Mouse (Mus musculus): ENCODE measurements at regions not wholly inside any gene's neighbourhood (a gene's known extent, or its start where the extent isn't known, plus 50 kb on each side); places are given as distances from the start of the nearest gene placed in this dataset.

- 75% methylated on average over 2 of the region's 2 CpGs for WGBS
These were observed 143.2 kb downstream of the Zbtb18 start for GRCm38 (mm10) chr1:177585320-177585719.

GRCm38 (mm10) chr1:177589034-177589433, 140.6 kb upstream of the 1700016C15Rik start:
- no peak overlapping the region for H3K9ac ChIP-seq (ENCODE audit: low read length)
- H3K4me3 ChIP-seq (replicated peaks; ENCODE audit: low read length): no peak overlapping the region
- H3K36me3 ChIP-seq (ENCODE audit: control insufficient read depth, insufficient read depth, low read length): no peaks in the 10 kb centered on the region
- ATAC-seq (ENCODE audit: insufficient read depth, low FRiP score): no peak
- no peaks in the 10 kb centered on the region for H3K9me3 ChIP-seq (replicated peaks; ENCODE audit: control insufficient read depth, low read length)
- H3K27me3 ChIP-seq (ENCODE audit: control insufficient read depth, insufficient read depth, low read length): no peaks in the 10 kb centered on the region
- H3K27ac ChIP-seq (ENCODE audit: low read length): no peak overlapping the region
- H3K4me1 ChIP-seq (ENCODE audit: control insufficient read depth, insufficient read depth, low read length): no peaks in the 10 kb centered on the region
- WGBS: 89% methylated on average over 7 of the region's 7 CpGs
- H3K4me2 ChIP-seq (ENCODE audit: low read depth, low read length): no peak overlapping the region

More at GRCm38 (mm10) chr1:177585320-177585719, 143.2 kb downstream of the Zbtb18 start:
- ATAC-seq (ENCODE audit: insufficient read depth, low FRiP score): no peak
- Histone ChIP-seq H3K9ac (ENCODE audit: low read length) (no peak overlapping the region), H3K4me2 (ENCODE audit: low read depth, low read length) (no peak overlapping the region), H3K9me3 (replicated peaks; ENCODE audit: control insufficient read depth, low read length) (peaks cover 8% of the 10 kb centered on the region), H3K4me1 (ENCODE audit: control insufficient read depth, insufficient read depth, low read length) (no peaks in the 10 kb centered on the region), H3K4me3 (replicated peaks; ENCODE audit: low read length) (no peak overlapping the region), H3K36me3 (ENCODE audit: control insufficient read depth, insufficient read depth, low read length) (no peaks in the 10 kb centered on the region), H3K27ac (ENCODE audit: low read length) (no peak overlapping the region), H3K27me3 (ENCODE audit: control insufficient read depth, insufficient read depth, low read length) (no peaks in the 10 kb centered on the region)

GRCm38 (mm10) chr1:177589656-177590055, 140.0 kb upstream of the 1700016C15Rik start:
- Histone ChIP-seq H3K4me3 (replicated peaks; ENCODE audit: low read length) (no peak overlapping the region), H3K4me1 (ENCODE audit: control insufficient read depth, insufficient read depth, low read length) (no peaks in the 10 kb centered on the region), H3K27ac (ENCODE audit: low read length) (no peak overlapping the region), H3K36me3 (ENCODE audit: control insufficient read depth, insufficient read depth, low read length) (no peaks in the 10 kb centered on the region), H3K9me3 (replicated peaks; ENCODE audit: control insufficient read depth, low read length) (no peaks in the 10 kb centered on the region), H3K4me2 (ENCODE audit: low read depth, low read length) (no peak overlapping the region), H3K9ac (ENCODE audit: low read length) (no peak overlapping the region), H3K27me3 (ENCODE audit: control insufficient read depth, insufficient read depth, low read length) (no peaks in the 10 kb centered on the region)
- WGBS: 92% methylated on average over 4 of the region's 4 CpGs
- no peak for ATAC-seq (ENCODE audit: insufficient read depth, low FRiP score)

- Histone ChIP-seq H3K4me1 (ENCODE audit: control insufficient read depth, insufficient read depth, low read length) (no peaks in the 10 kb centered on the region), H3K27me3 (ENCODE audit: control insufficient read depth, insufficient read depth, low read length) (no peaks in the 10 kb centered on the region), H3K9ac (ENCODE audit: low read length) (no peak overlapping the region), H3K9me3 (replicated peaks; ENCODE audit: control insufficient read depth, low read length) (no peaks in the 10 kb centered on the region), H3K4me2 (ENCODE audit: low read depth, low read length) (no peak overlapping the region), H3K27ac (ENCODE audit: low read length) (no peak overlapping the region), H3K36me3 (ENCODE audit: control insufficient read depth, insufficient read depth, low read length) (no peaks in the 10 kb centered on the region), H3K4me3 (replicated peaks; ENCODE audit: low read length) (no peak overlapping the region)
- WGBS: 89% methylated on average over 3 of the region's 3 CpGs
- no peak for ATAC-seq (ENCODE audit: insufficient read depth, low FRiP score)
These were observed 137.9 kb upstream of the 1700016C15Rik start for GRCm38 (mm10) chr1:177591742-177592141.

GRCm38 (mm10) chr1:177592337-177592736, 137.3 kb upstream of the 1700016C15Rik start:
- no peak for ATAC-seq (ENCODE audit: insufficient read depth, low FRiP score)
- Histone ChIP-seq H3K4me3 (replicated peaks; ENCODE audit: low read length) (no peak overlapping the region), H3K27me3 (ENCODE audit: control insufficient read depth, insufficient read depth, low read length) (no peaks in the 10 kb centered on the region), H3K4me1 (ENCODE audit: control insufficient read depth, insufficient read depth, low read length) (no peaks in the 10 kb centered on the region), H3K4me2 (ENCODE audit: low read depth, low read length) (no peak overlapping the region), H3K9ac (ENCODE audit: low read length) (no peak overlapping the region), H3K9me3 (replicated peaks; ENCODE audit: control insufficient read depth, low read length) (no peaks in the 10 kb centered on the region), H3K36me3 (ENCODE audit: control insufficient read depth, insufficient read depth, low read length) (no peaks in the 10 kb centered on the region), H3K27ac (ENCODE audit: low read length) (no peak overlapping the region)
- WGBS: 87% methylated on average over 9 of the region's 9 CpGs

- no peaks in the 10 kb centered on the region for H3K27me3 ChIP-seq (ENCODE audit: control insufficient read depth, insufficient read depth, low read length)
- no peak overlapping the region for H3K4me3 ChIP-seq (replicated peaks; ENCODE audit: low read length)
- no peaks in the 10 kb centered on the region for H3K9me3 ChIP-seq (replicated peaks; ENCODE audit: control insufficient read depth, low read length)
- H3K9ac ChIP-seq (ENCODE audit: low read length): no peak overlapping the region
- ATAC-seq (ENCODE audit: insufficient read depth, low FRiP score): no peak
- no peak overlapping the region for H3K4me2 ChIP-seq (ENCODE audit: low read depth, low read length)
- no peaks in the 10 kb centered on the region for H3K4me1 ChIP-seq (ENCODE audit: control insufficient read depth, insufficient read depth, low read length)
- WGBS: 89% methylated on average over 13 of the region's 13 CpGs
- no peaks in the 10 kb centered on the region for H3K36me3 ChIP-seq (ENCODE audit: control insufficient read depth, insufficient read depth, low read length)
- no peak overlapping the region for H3K27ac ChIP-seq (ENCODE audit: low read length)
These were observed 135.3 kb upstream of the 1700016C15Rik start for GRCm38 (mm10) chr1:177594341-177594740.

GRCm38 (mm10) chr1:177595326-177595914, 134.2 kb upstream of the 1700016C15Rik start:
- ATAC-seq (ENCODE audit: insufficient read depth, low FRiP score): no peak
- no peak overlapping the region for H3K9ac ChIP-seq (ENCODE audit: low read length)
- H3K4me2 ChIP-seq (ENCODE audit: low read depth, low read length): no peak overlapping the region
- H3K27ac ChIP-seq (ENCODE audit: low read length): no peak overlapping the region
- 69% methylated on average over 7 of the region's 7 CpGs for WGBS
- no peaks in the 10 kb centered on the region for H3K27me3 ChIP-seq (ENCODE audit: control insufficient read depth, insufficient read depth, low read length)
- H3K36me3 ChIP-seq (ENCODE audit: control insufficient read depth, insufficient read depth, low read length): no peaks in the 10 kb centered on the region
- H3K4me1 ChIP-seq (ENCODE audit: control insufficient read depth, insufficient read depth, low read length): no peaks in the 10 kb centered on the region
- no peak overlapping the region for H3K4me3 ChIP-seq (replicated peaks; ENCODE audit: low read length)
- no peaks in the 10 kb centered on the region for H3K9me3 ChIP-seq (replicated peaks; ENCODE audit: control insufficient read depth, low read length)

GRCm38 (mm10) chr1:177597036-177597435, 132.6 kb upstream of the 1700016C15Rik start:
- no peaks in the 10 kb centered on the region for H3K9me3 ChIP-seq (replicated peaks; ENCODE audit: control insufficient read depth, low read length)
- H3K27ac ChIP-seq (ENCODE audit: low read length): no peak overlapping the region
- no peaks in the 10 kb centered on the region for H3K27me3 ChIP-seq (ENCODE audit: control insufficient read depth, insufficient read depth, low read length)
- WGBS: 75% methylated on average over 4 of the region's 4 CpGs
- ATAC-seq (ENCODE audit: insufficient read depth, low FRiP score): no peak
- no peaks in the 10 kb centered on the region for H3K4me1 ChIP-seq (ENCODE audit: control insufficient read depth, insufficient read depth, low read length)
- no peaks in the 10 kb centered on the region for H3K36me3 ChIP-seq (ENCODE audit: control insufficient read depth, insufficient read depth, low read length)
- no peak overlapping the region for H3K4me2 ChIP-seq (ENCODE audit: low read depth, low read length)
- no peak overlapping the region for H3K9ac ChIP-seq (ENCODE audit: low read length)
- H3K4me3 ChIP-seq (replicated peaks; ENCODE audit: low read length): no peak overlapping the region

GRCm38 (mm10) chr1:177605353-177605969, 124.2 kb upstream of the 1700016C15Rik start:
- H3K9me3 ChIP-seq (replicated peaks; ENCODE audit: control insufficient read depth, low read length): no peaks in the 10 kb centered on the region
- no peaks in the 10 kb centered on the region for H3K36me3 ChIP-seq (ENCODE audit: control insufficient read depth, insufficient read depth, low read length)
- no peak overlapping the region for H3K4me2 ChIP-seq (ENCODE audit: low read depth, low read length)
- H3K27me3 ChIP-seq (ENCODE audit: control insufficient read depth, insufficient read depth, low read length): no peaks in the 10 kb centered on the region
- H3K4me1 ChIP-seq (ENCODE audit: control insufficient read depth, insufficient read depth, low read length): no peaks in the 10 kb centered on the region
- no peak overlapping the region for H3K4me3 ChIP-seq (replicated peaks; ENCODE audit: low read length)
- 34% methylated on average over 6 of the region's 6 CpGs for WGBS
- no peak for ATAC-seq (ENCODE audit: insufficient read depth, low FRiP score)
- H3K27ac ChIP-seq (ENCODE audit: low read length): no peak overlapping the region
- H3K9ac ChIP-seq (ENCODE audit: low read length): no peak overlapping the region

Measured in stomach, embryonic 16.5 days (tissue).